In genomic region chr19:57762526-57762925, GRCm38 (mm10) we compare ENCODE assay signal across 13 mouse cellular contexts.
DNase-seq lines count a peak whose midpoint lies in the region; ATAC-seq and TF ChIP-seq lines count a peak whose summit lies in the region.
"Had no signal": no experiment of that assay in that cellular context is flagged by ENCODE, and none has a peak within 500 bp of the region (broad histone marks: within the 10 kb centered on the region; RNA-seq: fewer than 3 reads in every experiment).

No protein-coding gene starts in this region.

- peak; percentile 69 for ATAC-seq in common myeloid progenitor, adult 5-6 weeks (replicated peaks; ENCODE audit: low read depth, poor library complexity, severe bottlenecking)
- peak; percentile 87 for ATAC-seq in lung, postnatal 0 days
- ATAC-seq in forebrain, embryonic 14.5 days, result no peak
- no peak for ATAC-seq in forebrain, embryonic 11.5 days (replicated peaks; ENCODE audit: low FRiP score)

- DNase-seq in 3134 (ENCODE audit: extremely low read depth, insufficient read length, low spot score), result peak; percentile 82
- DNase-seq in lung, postnatal 0 days (ENCODE audit: low spot score), result peak; percentile 85
- no peak for DNase-seq in layer of hippocampus, adult 9-11 months
- DNase-seq in forebrain, embryonic 14.5 days (ENCODE audit: low spot score), result no peak
- DNase-seq in forebrain, embryonic 11.5 days (ENCODE audit: low spot score), result no peak
- DNase-seq in cerebellum, adult 18-20 months, result no peak
- DNase-seq: cerebellum, adult 11-12 months; gastrocnemius, postnatal 10 days; heart, postnatal 14 days; kidney, postnatal 14 days; layer of hippocampus, postnatal 36 days had no signal

- H3K36me3 ChIP-seq in C2C12 (ENCODE audit: control insufficient read depth, insufficient read depth), result no peaks in the 10 kb centered on the region
- H3K36me3 ChIP-seq in lung, postnatal 0 days (ENCODE audit: insufficient read depth, low read length), result no peaks in the 10 kb centered on the region
- H3K36me3 ChIP-seq in forebrain, embryonic 14.5 days (ENCODE audit: control insufficient read depth, insufficient read depth, low read length), result peaks cover 5% of the 10 kb centered on the region
- H3K36me3 ChIP-seq in forebrain, embryonic 11.5 days (ENCODE audit: control insufficient read depth, insufficient read depth, low read length), result no peaks in the 10 kb centered on the region

- no peaks in the 10 kb centered on the region for H3K27me3 ChIP-seq in C2C12 (ENCODE audit: control insufficient read depth, insufficient read depth, insufficient read length)
- H3K27me3 ChIP-seq in lung, postnatal 0 days (replicated peaks; ENCODE audit: insufficient read depth, low read length), result no peaks in the 10 kb centered on the region
- H3K27me3 ChIP-seq in forebrain, embryonic 14.5 days (replicated peaks; ENCODE audit: control insufficient read depth, insufficient read depth, low read length), result no peaks in the 10 kb centered on the region
- no peaks in the 10 kb centered on the region for H3K27me3 ChIP-seq in forebrain, embryonic 11.5 days (ENCODE audit: control insufficient read depth, insufficient read depth, low read length)

- H3K79me2 ChIP-seq in C2C12 (ENCODE audit: control insufficient read depth, insufficient read depth), result no peaks in the 10 kb centered on the region

- TF ChIP-seq EP300 in lung, postnatal 0 days (IDR thresholded peaks at IDR 0.05), result peak; percentile 44; the same call in 1 of the 2 replicates

- H3K4me3 ChIP-seq in C2C12 (ENCODE audit: insufficient read depth, poor library complexity, severe bottlenecking), result no peak overlapping the region
- no peak overlapping the region for H3K4me3 ChIP-seq in lung, postnatal 0 days (ENCODE audit: low read depth, low read length)
- H3K4me3 ChIP-seq in forebrain, embryonic 14.5 days (ENCODE audit: low read depth, low read length), result no peak overlapping the region
- no peak overlapping the region for H3K4me3 ChIP-seq in forebrain, embryonic 11.5 days (ENCODE audit: low read depth, low read length)

- no peak overlapping the region for H3K4me2 ChIP-seq in lung, postnatal 0 days (replicated peaks; ENCODE audit: low read depth, low read length)
- no peak overlapping the region for H3K4me2 ChIP-seq in forebrain, embryonic 14.5 days (ENCODE audit: low read length)
- H3K4me2 ChIP-seq in forebrain, embryonic 11.5 days (ENCODE audit: low read depth, low read length, severe bottlenecking), result no peak overlapping the region

- TF ChIP-seq CTCF in C2C12 (IDR thresholded peaks at IDR 0.05; ENCODE audit: control insufficient read depth, insufficient read depth, insufficient read length), result no peak
- TF ChIP-seq CTCF in lung, postnatal 0 days (IDR thresholded peaks at IDR 0.05), result no peak

- H3K4me1 ChIP-seq in lung, postnatal 0 days (ENCODE audit: insufficient read depth, low read depth, low read length), result no peaks in the 10 kb centered on the region
- H3K4me1 ChIP-seq in forebrain, embryonic 14.5 days (ENCODE audit: control insufficient read depth, insufficient read depth, low read length), result no peaks in the 10 kb centered on the region
- H3K4me1 ChIP-seq in forebrain, embryonic 11.5 days (replicated peaks; ENCODE audit: control insufficient read depth, insufficient read depth, low read length), result no peaks in the 10 kb centered on the region

- no peak overlapping the region for H3K27ac ChIP-seq in lung, postnatal 0 days (ENCODE audit: low read length)
- no peak overlapping the region for H3K27ac ChIP-seq in forebrain, embryonic 14.5 days (ENCODE audit: low read depth, low read length)
- H3K27ac ChIP-seq in forebrain, embryonic 11.5 days (ENCODE audit: low read depth, low read length), result no peak overlapping the region

- WGBS in lung, postnatal 0 days, result 63% methylated on average over 2 of the region's 2 CpGs
- WGBS in forebrain, embryonic 14.5 days, result 99% methylated on average over 2 of the region's 2 CpGs
- 93% methylated on average over 2 of the region's 2 CpGs for WGBS in forebrain, embryonic 11.5 days

- H3K79me3 ChIP-seq in C2C12 (ENCODE audit: low read depth), result no peaks in the 10 kb centered on the region

- no peak overlapping the region for H3K9ac ChIP-seq in lung, postnatal 0 days (replicated peaks; ENCODE audit: low read depth)
- H3K9ac ChIP-seq in forebrain, embryonic 14.5 days (ENCODE audit: low read length), result no peak overlapping the region
- H3K9ac ChIP-seq in forebrain, embryonic 11.5 days (ENCODE audit: low read length), result no peak overlapping the region

- no peaks in the 10 kb centered on the region for H3K9me3 ChIP-seq in lung, postnatal 0 days (ENCODE audit: low read length)
- H3K9me3 ChIP-seq in forebrain, embryonic 14.5 days (replicated peaks; ENCODE audit: control insufficient read depth, low read length), result no peaks in the 10 kb centered on the region
- no peaks in the 10 kb centered on the region for H3K9me3 ChIP-seq in forebrain, embryonic 11.5 days (ENCODE audit: control insufficient read depth, low read length)

- H3ac ChIP-seq in C2C12 (ENCODE audit: control insufficient read depth, insufficient read length, low read depth), result no peak overlapping the region

TF ChIP-seq in C2C12, 6 proteins besides CTCF, POLR2A, EP300 and RAD21:
- TF ChIP-seq CEBPB (IDR thresholded peaks at IDR 0.05; ENCODE audit: low read depth), result peak; percentile 78
- TF ChIP-seq MYOD1 (IDR thresholded peaks at IDR 0.05; ENCODE audit: control insufficient read depth, insufficient read length, low read depth), result no peak

Comparison
In these comparisons a context has a peak if more than half of its experiments do, and no peak if none do; other contexts are left out.
1. DNase-seq: peak in 3134 (single experiment) and lung, postnatal 0 days (single experiment); none in layer of hippocampus, adult 9-11 months (single experiment), forebrain, embryonic 14.5 days (single experiment), forebrain, embryonic 11.5 days (single experiment) and cerebellum, adult 18-20 months (0 of 2).
2. ATAC-seq: peak in common myeloid progenitor, adult 5-6 weeks (single experiment) and lung, postnatal 0 days (single experiment); none in forebrain, embryonic 14.5 days (single experiment) and forebrain, embryonic 11.5 days (single experiment).